Mouse (Mus musculus) Patski (cell line): ENCODE data around the gene Bnipl. TPM values are rescaled to one million over a fixed set of nuclear protein-coding genes. Genes with fewer than 3 reads are reported as not detected.

Source experiments
- ATAC-seq: fragments of 100-300 bp; one replicate; pipeline ENCODE4 v1.8.0; 2021
- CTCF ChIA-PET: fragments of 350-600 bp; sonication (Branson Sonifier 250); formaldehyde crosslinking; loops from one replicate; lab custom pipeline; 2022; ENCODE audit warnings: inconsistent platforms; lab: Charles Lee
- POLR2A ChIA-PET: fragments of 350-600 bp; sonication (Branson Sonifier 250); formaldehyde crosslinking; loops from one replicate; lab custom pipeline; 2022; ENCODE audit warnings: antibody characterized with exemption, inconsistent platforms; lab: Charles Lee
- DNase-seq: peaks from one replicate; pipeline ENCODE4 v3.0.0-alpha.2; 2011; ENCODE audit warnings: low read depth, low spot score
- H3K27me3 ChIP-seq: fragments of 371-371 bp; one replicate; pipeline ENCODE4 v1.5.1; 2021
- CTCF ChIP-seq: fragments of 100-300 bp; IDR thresholded peaks from one replicate; pipeline ENCODE4 v1.5.1; 2021
- in situ Hi-C: fragments of 300-500 bp; cut with MboI; formaldehyde crosslinking; loops from 3 replicates; pipeline ENCODE4 v1.11.1; 2018; ENCODE audit warnings: low pct_unique_long_range_greater_than_20kb, mixed read lengths
- polyA plus RNA-seq: library from polyadenylated mRNA; unstranded; gene quantifications from one replicate; pipeline ENCODE4 v1.2.3, GENCODE M21; 2021

Gene Bnipl
- 0.24 TPM for polyA plus RNA-seq

- in situ Hi-C loops, result no loop called here
- no peak for DNase-seq
- TF ChIP-seq CTCF, result no peak
- no peak for ATAC-seq
- H3K27me3 ChIP-seq, result no peaks in the 10 kb centered on the region
- POLR2A ChIA-PET, result interaction anchor here (0.9 to 1.0 kb wide), 2 partner anchors 9 to 18 kb away, joined by 4 to 5 read pairs; no protein-coding TSS in a partner anchor
- CTCF ChIA-PET, result interaction anchor here (1.0 to 1.5 kb wide), 5 partner anchors 10 to 26 kb away, joined by 3 to 5 read pairs (median 3); partner anchors contain the start of gene Gm128
These were observed at the start of gene Bnipl for GRCm38 (mm10) chr3:95250783-95251424. TSS of gene Bnipl (minus strand) at chr3:95251193.

- POLR2A ChIA-PET, result interaction anchor here (2.0 kb wide), 1 partner anchor 16 kb away, joined by 8 read pairs; the partner anchor contains the start of gene Prune1
- no peak for TF ChIP-seq CTCF
- CTCF ChIA-PET, result interaction anchor here (0.7 to 1.2 kb wide), 3 partner anchors 13 to 23 kb away, joined by 3 to 4 read pairs (median 3); no protein-coding TSS in a partner anchor
- in situ Hi-C loops, result no loop called here
- ATAC-seq (no peak), DNase-seq (no peak)
- H3K27me3 ChIP-seq, result no peaks in the 10 kb centered on the region
These were observed 47.0 kb upstream of the Bnipl start for GRCm38 (mm10) chr3:95298018-95298417.

GRCm38 (mm10) chr3:95296103-95296469, 45.1 kb upstream of the Bnipl start:
- no peak for DNase-seq
- ATAC-seq, result no peak
- POLR2A ChIA-PET, result interaction anchor here (1.2 to 2.0 kb wide), 2 partner anchors 14 to 19 kb away, joined by 3 to 8 read pairs; partner anchors contain the start of genes Cers2 and Prune1
- no peak for TF ChIP-seq CTCF
- in situ Hi-C loops, result no loop called here
- CTCF ChIA-PET, result interaction anchor here (1.4 to 3.8 kb wide), 4 partner anchors 11 to 66 kb away, joined by 3 to 20 read pairs (median 6); partner anchors contain the start of gene Anxa9
- no peaks in the 10 kb centered on the region for H3K27me3 ChIP-seq

GRCm38 (mm10) chr3:95295321-95296102, 44.5 kb upstream of the Bnipl start:
- no peak for DNase-seq
- in situ Hi-C loops, result no loop called here
- CTCF ChIA-PET, result interaction anchor here (0.7 to 3.8 kb wide), 7 partner anchors 12 to 107 kb away, joined by 3 to 20 read pairs (median 6); partner anchors contain the start of gene 4930558C23Rik
- TF ChIP-seq CTCF, result no peak
- POLR2A ChIA-PET, result interaction anchor here (0.8 to 2.4 kb wide), 4 partner anchors 11 to 20 kb away, joined by 3 to 13 read pairs (median 6); partner anchors contain the start of genes Anxa9 and Cers2
- H3K27me3 ChIP-seq, result no peaks in the 10 kb centered on the region
- ATAC-seq, result no peak

DNA sequence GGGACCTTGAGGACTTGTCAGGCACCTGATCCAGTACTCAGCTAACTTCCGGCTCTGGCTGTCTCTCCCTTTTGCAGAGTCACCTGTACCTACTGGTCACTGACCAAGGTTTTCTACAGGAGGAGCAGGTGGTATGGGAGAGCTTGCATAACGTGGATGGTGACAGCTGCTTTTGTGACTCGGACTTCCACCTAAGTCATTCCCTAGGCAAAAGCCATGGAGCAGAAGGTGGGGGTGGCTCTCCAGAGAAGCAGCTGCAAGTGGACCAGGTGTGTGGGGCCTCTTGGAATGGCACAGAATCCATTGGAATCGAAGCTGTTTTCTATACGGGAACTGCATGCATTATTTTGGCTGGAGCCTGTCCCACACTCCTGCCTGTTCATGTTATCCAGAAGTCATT, 43.7 kb upstream of the Bnipl start:
- in situ Hi-C loops, result no loop called here
- ChIA-PET POLR2A (interaction anchor here (0.8 to 2.4 kb wide), 5 partner anchors 8 to 21 kb away, joined by 3 to 13 read pairs (median 4); partner anchors contain the start of genes Anxa9 and Cers2), CTCF (interaction anchor here (0.9 to 3.8 kb wide), 7 partner anchors 10 to 107 kb away, joined by 3 to 20 read pairs (median 6); partner anchors contain the start of gene 4930558C23Rik)
- ATAC-seq (no peak), DNase-seq (no peak)
- H3K27me3 ChIP-seq, result no peaks in the 10 kb centered on the region
- no peak for TF ChIP-seq CTCF

GRCm38 (mm10) chr3:95294316-95294715, 43.3 kb upstream of the Bnipl start:
- ATAC-seq (no peak), DNase-seq (no peak)
- CTCF ChIA-PET, result interaction anchor here (1.4 to 3.8 kb wide), 6 partner anchors 11 to 64 kb away, joined by 3 to 20 read pairs (median 6); no protein-coding TSS in a partner anchor
- TF ChIP-seq CTCF, result no peak
- POLR2A ChIA-PET, result interaction anchor here (0.6 to 2.4 kb wide), 6 partner anchors 9 to 28 kb away, joined by 3 to 13 read pairs (median 4); partner anchors contain the start of genes Anxa9 and Cers2
- in situ Hi-C loops, result no loop called here
- no peaks in the 10 kb centered on the region for H3K27me3 ChIP-seq

DNA sequence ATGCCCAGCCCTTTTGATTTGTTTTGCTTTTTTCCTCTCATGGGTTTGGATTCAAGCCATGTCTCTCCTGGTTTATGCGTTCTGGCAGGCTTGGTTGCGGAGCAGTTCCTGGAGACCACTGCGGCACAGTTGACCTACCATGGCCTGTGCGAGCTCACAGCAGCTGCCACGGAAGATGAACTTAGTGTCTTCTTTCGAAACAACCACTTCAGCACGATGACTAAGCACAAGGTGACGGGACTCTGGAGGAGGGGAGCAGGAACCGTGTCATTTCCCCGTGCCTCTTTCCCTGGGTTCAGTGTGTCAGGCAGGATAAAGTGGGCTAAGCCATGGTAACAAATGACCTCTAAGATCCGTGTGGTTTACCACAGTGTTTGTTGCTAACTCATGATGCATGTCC, 42.5 kb upstream of the Bnipl start:
- no peak for TF ChIP-seq CTCF
- ATAC-seq (peak; percentile 89), DNase-seq (peak; percentile 100)
- in situ Hi-C loops, result no loop called here
- ChIA-PET CTCF (interaction anchor here (1.0 to 3.8 kb wide), 3 partner anchors 10 to 18 kb away, joined by 3 to 20 read pairs (median 3); no protein-coding TSS in a partner anchor), POLR2A (interaction anchor here (0.9 to 2.4 kb wide), 5 partner anchors 10 to 22 kb away, joined by 3 to 13 read pairs (median 5); partner anchors contain the start of genes Anxa9, Cers2 and Mindy1)
- H3K27me3 ChIP-seq, result no peaks in the 10 kb centered on the region

- no peaks in the 10 kb centered on the region for H3K27me3 ChIP-seq
- in situ Hi-C loops, result no loop called here
- TF ChIP-seq CTCF, result no peak
- ChIA-PET POLR2A (interaction anchor here (0.7 to 1.6 kb wide), 4 partner anchors 9 to 23 kb away, joined by 3 to 5 read pairs (median 4); partner anchors contain the start of genes Cers2 and Mindy1), CTCF (interaction anchor here (1.0 to 3.8 kb wide), 2 partner anchors 9 to 19 kb away, joined by 3 to 20 read pairs; no protein-coding TSS in a partner anchor)
- no peak for ATAC-seq
- DNase-seq, result no peak
These were observed 41.9 kb upstream of the Bnipl start for GRCm38 (mm10) chr3:95292899-95293298.

DNA sequence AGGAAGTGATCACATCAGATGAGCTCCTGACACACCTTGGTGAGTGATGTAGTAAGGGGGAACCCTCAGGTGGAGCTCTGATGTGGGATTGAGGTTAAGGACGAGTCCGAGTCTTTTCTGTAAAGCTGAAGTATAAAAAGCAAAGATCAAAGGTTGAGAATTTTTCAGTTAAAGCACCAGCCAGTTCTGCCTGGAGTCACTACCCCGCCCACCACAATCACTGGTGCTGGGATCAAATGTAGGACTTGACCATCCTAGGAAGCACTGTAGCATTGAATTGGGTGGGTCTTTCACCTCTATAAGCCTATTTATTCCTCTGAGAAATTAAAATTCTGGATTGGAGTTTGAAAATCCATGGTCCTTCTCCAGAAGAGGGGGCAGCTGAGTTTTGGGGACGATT, 40.0 kb upstream of the Bnipl start:
- H3K27me3 ChIP-seq, result no peaks in the 10 kb centered on the region
- POLR2A ChIA-PET, result interaction anchor here (0.6 to 1.3 kb wide), 2 partner anchors 9 to 26 kb away, joined by 4 read pairs; partner anchors contain the start of gene Prune1
- DNase-seq (no peak), ATAC-seq (no peak)
- CTCF ChIA-PET, result interaction anchor here (1.9 kb wide), 1 partner anchor 20 kb away, joined by 5 read pairs; no protein-coding TSS in a partner anchor
- TF ChIP-seq CTCF, result no peak
- in situ Hi-C loops, result no loop called here
